Mouse (Mus musculus): ENCODE data around the gene Fam83b. TPM values are rescaled to one million over a fixed set of nuclear protein-coding genes. Genes with fewer than 3 reads are reported as not detected.

Gene Fam83b
- polyA plus RNA-seq, 1 experiment from 2014 or later: 0.84 TPM

DNA sequence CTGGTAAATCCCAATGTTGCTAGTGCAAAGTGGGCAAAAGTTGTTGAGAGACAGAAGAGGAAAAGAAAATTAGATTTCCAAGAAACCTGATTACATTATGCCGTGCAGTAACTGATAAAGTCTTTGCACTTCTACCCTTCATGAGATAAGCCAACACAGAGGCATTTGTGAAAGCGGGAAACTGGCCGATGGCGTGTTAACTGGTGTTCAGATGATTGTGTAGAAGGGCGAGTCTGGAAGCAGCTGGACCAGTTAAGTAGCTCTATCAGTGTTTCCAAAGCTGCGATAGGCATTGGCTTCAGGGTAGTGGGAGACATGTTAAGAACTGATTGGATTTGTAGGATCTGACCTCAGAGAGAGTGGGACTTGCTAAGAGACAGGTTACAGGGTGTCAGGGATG, 17.0 kb upstream of the Fam83b start:
- no peaks in the 10 kb centered on the region for H3K36me3 ChIP-seq (ENCODE audit: insufficient read depth, low read length)
- no peak for TF ChIP-seq EP300 (IDR thresholded peaks at IDR 0.05)
- no peak for TF ChIP-seq CTCF (IDR thresholded peaks at IDR 0.05)
- no peak overlapping the region for H3K4me3 ChIP-seq (ENCODE audit: low read depth, low read length)
- no peaks in the 10 kb centered on the region for H3K4me1 ChIP-seq (ENCODE audit: insufficient read depth, low read depth, low read length)
- no peak overlapping the region for H3K27ac ChIP-seq (ENCODE audit: low read length)
- H3K9me3 ChIP-seq (ENCODE audit: low read length): no peaks in the 10 kb centered on the region
- 50% methylated on average over 6 of the region's 6 CpGs for WGBS
- DNase-seq (ENCODE audit: low spot score) (no peak), ATAC-seq (no peak)
- H3K9ac ChIP-seq (replicated peaks; ENCODE audit: low read depth): no peak overlapping the region
- no peak overlapping the region for H3K4me2 ChIP-seq (replicated peaks; ENCODE audit: low read depth, low read length)
- H3K27me3 ChIP-seq (replicated peaks; ENCODE audit: insufficient read depth, low read length): no peaks in the 10 kb centered on the region

DNA sequence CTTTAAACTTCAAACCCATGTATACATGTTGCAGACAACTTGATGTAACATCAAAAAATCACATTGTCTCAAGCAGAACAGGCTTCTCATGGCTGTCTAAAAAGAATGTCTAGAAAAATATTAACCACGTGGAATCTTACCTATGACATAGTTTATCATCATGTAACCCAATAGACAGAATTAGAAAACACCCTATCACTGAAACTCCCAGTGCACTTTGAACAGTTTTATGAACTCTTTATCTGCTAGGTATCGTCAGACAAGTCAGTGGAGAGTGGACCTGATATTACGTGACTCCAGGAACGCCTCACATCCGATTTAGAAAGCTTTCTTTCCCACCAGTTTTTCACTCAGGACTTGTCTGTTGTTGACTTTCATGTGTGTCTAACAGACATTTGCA, 15.1 kb upstream of the Fam83b start:
- no peak overlapping the region for H3K27ac ChIP-seq (ENCODE audit: low read length)
- no peaks in the 10 kb centered on the region for H3K9me3 ChIP-seq (ENCODE audit: low read length)
- H3K27me3 ChIP-seq (replicated peaks; ENCODE audit: insufficient read depth, low read length): no peaks in the 10 kb centered on the region
- no peak for DNase-seq (ENCODE audit: low spot score)
- H3K36me3 ChIP-seq (ENCODE audit: insufficient read depth, low read length): no peaks in the 10 kb centered on the region
- WGBS: 82% methylated on average over 5 of the region's 5 CpGs
- H3K9ac ChIP-seq (replicated peaks; ENCODE audit: low read depth): no peak overlapping the region
- H3K4me3 ChIP-seq (ENCODE audit: low read depth, low read length): no peak overlapping the region
- ATAC-seq: no peak
- H3K4me1 ChIP-seq (ENCODE audit: insufficient read depth, low read depth, low read length): no peaks in the 10 kb centered on the region
- no peak overlapping the region for H3K4me2 ChIP-seq (replicated peaks; ENCODE audit: low read depth, low read length)
- TF ChIP-seq EP300 (IDR thresholded peaks at IDR 0.05) (no peak), CTCF (IDR thresholded peaks at IDR 0.05) (no peak)

DNA sequence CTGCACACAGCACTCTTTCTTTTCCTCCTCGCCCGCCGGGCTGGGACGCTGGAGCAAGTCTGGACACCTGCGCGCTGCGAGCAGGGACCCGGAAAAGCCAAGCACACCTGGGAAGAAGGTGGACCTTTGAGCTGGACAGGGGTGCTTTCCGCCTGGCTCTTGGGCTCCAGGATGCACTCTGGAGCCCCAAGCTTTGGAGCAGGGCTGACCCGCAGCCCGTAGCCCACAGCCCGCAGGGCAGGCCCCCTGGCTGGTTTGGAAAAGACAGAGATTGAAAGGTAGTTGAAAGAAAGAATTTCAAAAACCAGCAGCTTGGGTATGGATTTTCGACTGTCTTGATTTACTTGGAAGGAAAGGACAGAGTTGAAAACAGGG, 352 bp upstream of the Fam83b start:
- H3K27me3 ChIP-seq (replicated peaks; ENCODE audit: insufficient read depth, low read length): no peaks in the 10 kb centered on the region
- peak overlapping the region; percentile 70 for H3K4me2 ChIP-seq (replicated peaks; ENCODE audit: low read depth, low read length)
- peak overlapping the region; percentile 71 for H3K27ac ChIP-seq (ENCODE audit: low read length)
- TF ChIP-seq CTCF (IDR thresholded peaks at IDR 0.05) (no peak), EP300 (IDR thresholded peaks at IDR 0.05) (no peak)
- H3K36me3 ChIP-seq (ENCODE audit: insufficient read depth, low read length): no peaks in the 10 kb centered on the region
- peak overlapping the region; percentile 50 for H3K4me3 ChIP-seq (ENCODE audit: low read depth, low read length)
- H3K4me1 ChIP-seq (ENCODE audit: insufficient read depth, low read depth, low read length): no peaks in the 10 kb centered on the region
- ATAC-seq: no peak; the same call in 1 of the 2 replicates
- DNase-seq (ENCODE audit: low spot score): no peak
- H3K9me3 ChIP-seq (ENCODE audit: low read length): no peaks in the 10 kb centered on the region
- H3K9ac ChIP-seq (replicated peaks; ENCODE audit: low read depth): peak overlapping the region; percentile 39; the same call in 1 of the 2 replicates
- WGBS: 1% methylated on average over 13 of the region's 13 CpGs

DNA sequence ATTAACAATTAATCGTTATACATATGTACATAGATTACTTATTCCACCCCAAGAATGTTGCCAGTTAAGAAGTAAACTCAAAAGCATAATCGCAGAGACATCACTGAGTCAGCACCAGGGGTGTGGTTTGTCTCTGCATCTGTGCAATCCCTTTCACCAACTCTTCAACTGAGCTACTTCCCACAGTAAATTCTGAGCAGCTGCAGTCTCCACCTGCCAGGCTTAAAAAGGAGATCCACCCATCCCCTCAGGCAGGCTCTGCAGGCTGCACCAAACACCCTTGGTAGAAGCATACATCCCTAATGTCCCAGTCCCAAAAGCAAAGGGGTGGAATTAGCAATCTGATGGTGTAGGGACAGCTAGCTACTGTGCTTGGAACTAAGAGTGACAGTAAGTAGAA, 1.3 kb downstream of the Fam83b start:
- Histone ChIP-seq H3K4me2 (replicated peaks; ENCODE audit: low read depth, low read length) (no peak overlapping the region; the same call in 1 of the 2 replicates), H3K4me1 (ENCODE audit: insufficient read depth, low read depth, low read length) (no peaks in the 10 kb centered on the region), H3K27me3 (replicated peaks; ENCODE audit: insufficient read depth, low read length) (no peaks in the 10 kb centered on the region), H3K9ac (replicated peaks; ENCODE audit: low read depth) (no peak overlapping the region), H3K36me3 (ENCODE audit: insufficient read depth, low read length) (no peaks in the 10 kb centered on the region), H3K4me3 (ENCODE audit: low read depth, low read length) (no peak overlapping the region), H3K27ac (ENCODE audit: low read length) (no peak overlapping the region), H3K9me3 (ENCODE audit: low read length) (no peaks in the 10 kb centered on the region)
- TF ChIP-seq CTCF (IDR thresholded peaks at IDR 0.05) (no peak), EP300 (IDR thresholded peaks at IDR 0.05) (no peak)
- DNase-seq (ENCODE audit: low spot score) (no peak), ATAC-seq (no peak)
- 84% methylated on average over 2 of the region's 2 CpGs for whole genome bisulfite sequencing

DNA sequence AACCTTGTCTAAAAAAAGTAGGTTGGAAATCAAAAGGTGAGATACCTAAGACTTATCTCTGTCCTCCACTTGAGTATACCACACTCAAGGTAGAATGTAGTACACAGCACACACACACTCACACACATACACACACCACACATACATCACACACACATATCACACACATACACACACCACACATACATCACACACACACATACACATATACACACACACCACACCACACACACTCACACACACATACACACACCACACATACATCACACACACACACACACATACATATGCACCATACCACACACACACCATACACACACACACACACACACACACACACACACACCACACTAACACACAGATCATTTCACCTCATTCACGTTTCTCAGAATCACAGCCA, 2.8 kb downstream of the Fam83b start:
- Histone ChIP-seq H3K36me3 (ENCODE audit: insufficient read depth, low read length) (no peaks in the 10 kb centered on the region), H3K9me3 (ENCODE audit: low read length) (no peaks in the 10 kb centered on the region), H3K27me3 (replicated peaks; ENCODE audit: insufficient read depth, low read length) (no peaks in the 10 kb centered on the region), H3K4me1 (ENCODE audit: insufficient read depth, low read depth, low read length) (no peaks in the 10 kb centered on the region), H3K4me3 (ENCODE audit: low read depth, low read length) (no peak overlapping the region), H3K4me2 (replicated peaks; ENCODE audit: low read depth, low read length) (no peak overlapping the region), H3K9ac (replicated peaks; ENCODE audit: low read depth) (no peak overlapping the region), H3K27ac (ENCODE audit: low read length) (no peak overlapping the region)
- DNase-seq (ENCODE audit: low spot score): no peak
- no peak for TF ChIP-seq EP300 (IDR thresholded peaks at IDR 0.05)
- no peak for TF ChIP-seq CTCF (IDR thresholded peaks at IDR 0.05)
- no peak for ATAC-seq
- WGBS: 56% methylated on average over 1 of the region's 1 CpGs

DNA sequence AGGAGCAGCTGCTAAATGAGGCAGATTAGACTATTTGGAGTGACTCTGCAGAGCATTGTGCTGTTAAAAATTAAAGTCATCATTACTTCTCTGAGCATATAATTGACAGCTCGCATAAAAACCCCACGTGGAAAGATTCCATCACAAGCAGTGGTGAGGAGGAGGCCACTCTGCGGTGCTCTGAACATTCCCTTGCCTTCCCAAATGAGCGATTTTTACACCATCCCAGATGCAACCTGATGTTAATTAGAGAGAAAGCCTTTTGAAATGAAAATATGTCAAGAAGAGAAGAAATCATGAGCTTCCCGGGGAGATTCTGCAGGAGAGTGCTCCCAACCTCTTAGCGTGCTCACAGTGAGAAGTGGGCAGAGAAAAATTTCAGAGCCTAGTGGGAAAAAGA, 4.1 kb downstream of the Fam83b start:
- no peaks in the 10 kb centered on the region for H3K9me3 ChIP-seq (ENCODE audit: low read length)
- no peak overlapping the region for H3K27ac ChIP-seq (ENCODE audit: low read length)
- 25% methylated on average over 6 of the region's 6 CpGs for WGBS
- no peaks in the 10 kb centered on the region for H3K27me3 ChIP-seq (replicated peaks; ENCODE audit: insufficient read depth, low read length)
- no peaks in the 10 kb centered on the region for H3K36me3 ChIP-seq (ENCODE audit: insufficient read depth, low read length)
- H3K9ac ChIP-seq (replicated peaks; ENCODE audit: low read depth): no peak overlapping the region
- no peaks in the 10 kb centered on the region for H3K4me1 ChIP-seq (ENCODE audit: insufficient read depth, low read depth, low read length)
- H3K4me3 ChIP-seq (ENCODE audit: low read depth, low read length): no peak overlapping the region
- ATAC-seq (no peak), DNase-seq (ENCODE audit: low spot score) (no peak)
- TF ChIP-seq CTCF (IDR thresholded peaks at IDR 0.05) (no peak), EP300 (IDR thresholded peaks at IDR 0.05) (no peak)
- no peak overlapping the region for H3K4me2 ChIP-seq (replicated peaks; ENCODE audit: low read depth, low read length)

DNA sequence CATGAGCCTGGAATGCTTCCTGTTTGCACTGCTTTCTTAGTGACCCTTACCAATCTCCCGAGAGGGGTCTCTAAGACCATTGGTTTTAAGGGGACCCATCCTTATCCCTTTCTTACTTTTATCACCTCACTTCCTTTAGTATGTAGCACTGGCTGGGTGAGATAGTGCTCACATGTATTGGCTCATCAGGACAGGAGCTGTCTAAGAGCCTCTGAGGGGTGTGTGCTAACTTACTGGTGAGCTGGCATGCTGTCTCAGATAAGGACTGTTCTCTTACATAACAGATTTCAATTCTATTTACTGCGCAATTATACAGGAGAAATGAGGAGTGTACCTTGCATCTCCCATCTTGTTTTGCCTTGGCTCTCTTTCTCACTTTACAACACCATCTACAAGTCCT, 7.7 kb downstream of the Fam83b start:
- WGBS: 73% methylated on average over 2 of the region's 2 CpGs
- no peak for ATAC-seq
- Histone ChIP-seq H3K27me3 (replicated peaks; ENCODE audit: insufficient read depth, low read length) (no peaks in the 10 kb centered on the region), H3K9ac (replicated peaks; ENCODE audit: low read depth) (no peak overlapping the region), H3K4me1 (ENCODE audit: insufficient read depth, low read depth, low read length) (no peaks in the 10 kb centered on the region), H3K27ac (ENCODE audit: low read length) (no peak overlapping the region), H3K36me3 (ENCODE audit: insufficient read depth, low read length) (no peaks in the 10 kb centered on the region), H3K4me3 (ENCODE audit: low read depth, low read length) (no peak overlapping the region), H3K9me3 (ENCODE audit: low read length) (no peaks in the 10 kb centered on the region), H3K4me2 (replicated peaks; ENCODE audit: low read depth, low read length) (no peak overlapping the region)
- DNase-seq (ENCODE audit: low spot score): no peak
- TF ChIP-seq CTCF (IDR thresholded peaks at IDR 0.05) (no peak), EP300 (IDR thresholded peaks at IDR 0.05) (no peak)
